Mouse (Mus musculus) midbrain, embryonic 16.5 days (tissue): Measurements from ENCODE around the gene Pfkfb4. TPM values are rescaled to one million over a fixed set of nuclear protein-coding genes. Genes with fewer than 3 reads are reported as not detected.
A peak's percentile ranks its signal among the peaks of the same experiment; 100 is the strongest.

Experiments
- ATAC-seq: fragments of 200-750 bp; cut with Nextera tagmentation; 2 replicates; pipeline ENCODE4 v1.8.0; 2017; ENCODE audit warnings: moderate TSS enrichment
- H3K27ac ChIP-seq: fragments of 300-500 bp; sonication (generic); 2 replicates; pipeline ENCODE4 v1.5.1; 2014; ENCODE audit warnings: mild to moderate bottlenecking, low read length, mixed read lengths
- H3K27me3 ChIP-seq: fragments of 300-500 bp; sonication (generic); 2 replicates; pipeline ENCODE4 v1.6.1; 2014; ENCODE audit warnings: low read depth, low read length, mixed read lengths; ENCODE audit not compliant: control insufficient read depth, insufficient read depth
- H3K36me3 ChIP-seq: fragments of 300-500 bp; sonication (generic); 2 replicates; pipeline ENCODE4 v1.6.1; 2014; ENCODE audit warnings: mild to moderate bottlenecking, low read length, moderate library complexity, mixed read lengths; ENCODE audit not compliant: control insufficient read depth, insufficient read depth
- H3K4me1 ChIP-seq: fragments of 300-500 bp; sonication (generic); 2 replicates; pipeline ENCODE4 v1.6.1; 2014; ENCODE audit warnings: mild to moderate bottlenecking, low read length, mixed read lengths; ENCODE audit not compliant: control insufficient read depth, insufficient read depth
- H3K4me2 ChIP-seq: fragments of 300-500 bp; sonication (generic); 2 replicates; pipeline ENCODE4 v1.6.1; 2014; ENCODE audit warnings: mild to moderate bottlenecking, low read length, mixed read lengths
- H3K4me3 ChIP-seq: fragments of 300-500 bp; sonication (generic); 2 replicates; pipeline ENCODE4 v1.5.1; 2014; ENCODE audit warnings: low read depth, mild to moderate bottlenecking, low read length, moderate library complexity, mixed read lengths
- H3K9ac ChIP-seq: fragments of 300-500 bp; sonication (generic); 2 replicates; pipeline ENCODE4 v1.6.1; 2014; ENCODE audit warnings: low read depth, low read length, mixed read lengths
- H3K9me3 ChIP-seq: fragments of 300-500 bp; sonication (generic); replicated peaks from 2 replicates; pipeline ENCODE4 v1.6.1; 2014; ENCODE audit warnings: mild to moderate bottlenecking, low read length, mixed read lengths; ENCODE audit not compliant: control insufficient read depth, poor library complexity, severe bottlenecking
- WGBS: fragments of 180-500 bp; shearing (Covaris S2); extraction: QIAGEN DNeasy Blood & Tissue Kit; methylation state at CpG from one replicate; pipeline ENCODE4 v1.1.7; 2014; 5-methylcytosine and 5-hydroxymethylcytosine counted together
- polyA plus RNA-seq: library from polyadenylated mRNA; unstranded; fragments of >200 nt; fragmentation: Nextera tagmentation; extraction: Ambion mirVana; gene quantifications from 2 replicates; pipeline ENCODE4 v1.2.1, GENCODE M21; 2015

The Pfkfb4 gene
- polyA plus RNA-seq, 1 experiment from 2014 or later: 31.9 TPM

DNA sequence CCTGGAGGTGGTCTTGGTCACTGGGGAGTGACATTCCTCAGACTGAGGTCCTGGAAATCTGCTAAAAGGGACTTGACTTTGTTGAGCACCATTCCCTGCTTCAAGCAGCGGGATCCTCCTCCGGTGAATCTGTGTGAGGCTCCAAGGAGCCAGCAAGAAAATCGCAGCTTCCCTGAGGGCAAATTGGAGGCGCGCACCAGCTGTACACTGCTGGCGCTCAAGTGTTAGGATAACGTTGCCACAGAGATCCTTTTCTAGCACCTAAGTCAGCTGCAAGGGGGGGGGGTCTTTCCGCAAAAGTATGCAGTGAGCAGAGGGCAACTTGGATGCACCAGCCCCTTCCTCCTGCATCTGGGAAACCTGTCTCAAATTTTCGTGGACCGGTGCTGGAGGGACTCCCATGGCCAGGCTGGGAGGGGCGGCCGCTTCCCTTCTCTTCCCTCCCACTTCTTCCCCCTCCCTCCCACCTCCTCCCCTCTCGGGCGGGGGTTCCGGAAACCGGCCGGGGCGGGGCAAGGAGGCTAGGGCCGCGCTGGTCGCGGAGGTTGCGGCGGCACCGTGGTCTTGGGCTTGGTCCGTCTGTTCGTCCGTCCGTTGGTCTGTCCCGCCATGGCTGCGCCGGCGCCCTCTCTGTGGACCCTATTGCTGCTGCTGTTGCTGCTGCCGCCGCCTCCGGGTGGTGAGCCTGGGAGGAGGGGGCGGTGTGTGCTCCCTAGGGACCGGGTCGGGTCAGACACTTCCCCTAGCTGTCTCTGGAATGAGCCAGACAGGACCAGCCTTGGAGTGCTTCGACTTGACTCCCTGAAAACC, 46.7 kb downstream of the Pfkfb4 start, which contains the start of gene Shisa5:
Gene Shisa5 (plus strand): TSS at position 480 of the 810 bp plus-strand sequence.
- under 1% methylated on average over 24 of the region's 40 CpGs for WGBS
- Histone ChIP-seq H3K36me3 (no peaks in the 10 kb centered on the region), H3K9ac (peak within 1 kb of the TSS; percentile 68), H3K27me3 (no peaks in the 10 kb centered on the region), H3K4me1 (0 out of 2 replicates have a peak, but pooled peaks cover 6% of the 10 kb centered on the region), H3K9me3 (no peaks in the 10 kb centered on the region), H3K27ac (no peak within 1 kb of the TSS), H3K4me2 (peak within 1 kb of the TSS; percentile 84), H3K4me3 (peak within 1 kb of the TSS; percentile 56)
- peak; percentile 82 for ATAC-seq

- Histone ChIP-seq H3K9ac (peak overlapping the region; percentile 68), H3K4me1 (0 out of 2 replicates have a peak, but pooled peaks cover 6% of the 10 kb centered on the region), H3K4me3 (peak overlapping the region; percentile 56), H3K27me3 (no peaks in the 10 kb centered on the region), H3K4me2 (peak overlapping the region; percentile 84), H3K27ac (no peak overlapping the region), H3K36me3 (no peaks in the 10 kb centered on the region), H3K9me3 (no peaks in the 10 kb centered on the region)
- 22% methylated on average over 8 of the region's 8 CpGs for WGBS
- ATAC-seq: 0 out of 2 replicates have a peak, but pooled peaks have one; percentile 11
Observed at GRCm38 (mm10) chr9:109038901-109039364, 47.4 kb downstream of the Pfkfb4 start.

GRCm38 (mm10) chr9:109039681-109040080, 48.1 kb downstream of the Pfkfb4 start:
- WGBS: 83% methylated on average over 4 of the region's 4 CpGs
- H3K36me3 ChIP-seq: no peaks in the 10 kb centered on the region
- H3K9me3 ChIP-seq: no peaks in the 10 kb centered on the region
- no peak overlapping the region for H3K27ac ChIP-seq
- ATAC-seq: no peak
- no peaks in the 10 kb centered on the region for H3K27me3 ChIP-seq
- 0 out of 2 replicates have a peak, but pooled peaks cover 6% of the 10 kb centered on the region for H3K4me1 ChIP-seq
- H3K9ac ChIP-seq: 0 out of 2 replicates have a peak overlapping the region, but pooled peaks have one; percentile 7
- no peak overlapping the region for H3K4me3 ChIP-seq
- H3K4me2 ChIP-seq: no peak overlapping the region

DNA sequence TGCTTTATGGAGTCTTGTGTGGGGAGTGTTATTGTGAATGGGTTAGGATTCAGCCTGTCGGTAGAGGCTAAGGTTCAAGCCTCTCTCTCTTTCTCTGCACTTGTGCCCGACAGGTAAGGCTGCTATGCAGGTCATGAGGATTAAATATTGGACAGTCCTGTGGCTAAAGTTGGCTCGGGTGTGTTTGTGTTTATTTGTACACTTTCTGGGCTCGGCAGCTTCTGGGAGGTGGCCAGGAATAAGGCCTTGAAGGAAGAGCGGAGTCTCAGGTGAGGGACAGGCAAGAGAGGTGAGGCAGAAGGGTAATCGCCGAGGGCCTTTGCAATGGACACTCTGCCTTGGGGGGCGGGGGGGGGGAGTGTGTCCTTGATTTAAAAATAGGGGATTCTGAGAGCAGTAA, 48.6 kb downstream of the Pfkfb4 start:
- no peak for ATAC-seq
- Histone ChIP-seq H3K4me2 (no peak overlapping the region), H3K4me3 (no peak overlapping the region), H3K9ac (no peak overlapping the region), H3K27ac (no peak overlapping the region), H3K4me1 (0 out of 2 replicates have a peak, but pooled peaks cover 6% of the 10 kb centered on the region), H3K27me3 (no peaks in the 10 kb centered on the region), H3K36me3 (no peaks in the 10 kb centered on the region), H3K9me3 (no peaks in the 10 kb centered on the region)
- WGBS: 85% methylated on average over 8 of the region's 8 CpGs

DNA sequence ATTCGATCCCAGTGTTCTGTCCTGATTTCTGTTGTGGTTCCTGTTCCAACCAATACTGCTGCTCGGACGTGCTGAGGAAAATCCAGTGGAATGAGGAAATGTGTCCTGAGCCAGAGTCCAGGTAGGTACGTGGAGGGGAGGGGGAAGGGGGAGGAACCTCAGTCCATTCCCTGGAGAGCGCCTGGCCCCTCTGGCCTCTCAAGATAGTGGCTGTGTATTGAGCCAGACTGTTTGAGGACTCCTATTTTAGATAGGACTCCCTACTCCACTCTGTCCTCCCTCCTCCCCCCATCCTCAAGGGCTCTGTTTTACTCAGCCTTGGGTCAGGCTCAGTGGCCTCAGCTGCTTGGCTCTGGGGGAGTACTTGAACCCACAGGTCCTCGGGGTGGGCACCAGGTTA, 49.3 kb downstream of the Pfkfb4 start:
- H3K9ac ChIP-seq: no peak overlapping the region
- 79% methylated on average over 6 of the region's 6 CpGs for WGBS
- H3K27me3 ChIP-seq: no peaks in the 10 kb centered on the region
- no peak overlapping the region for H3K4me3 ChIP-seq
- H3K4me1 ChIP-seq: 0 out of 2 replicates have a peak, but pooled peaks cover 6% of the 10 kb centered on the region
- H3K36me3 ChIP-seq: no peaks in the 10 kb centered on the region
- no peak overlapping the region for H3K27ac ChIP-seq
- ATAC-seq: no peak
- no peaks in the 10 kb centered on the region for H3K9me3 ChIP-seq
- H3K4me2 ChIP-seq: no peak overlapping the region

GRCm38 (mm10) chr9:109041351-109041750, 49.8 kb downstream of the Pfkfb4 start:
- no peak overlapping the region for H3K4me3 ChIP-seq
- no peak overlapping the region for H3K4me2 ChIP-seq
- H3K4me1 ChIP-seq: 0 out of 2 replicates have a peak, but pooled peaks cover 6% of the 10 kb centered on the region
- no peak overlapping the region for H3K27ac ChIP-seq
- no peaks in the 10 kb centered on the region for H3K27me3 ChIP-seq
- no peak overlapping the region for H3K9ac ChIP-seq
- WGBS: 68% methylated on average over 7 of the region's 7 CpGs
- H3K9me3 ChIP-seq: no peaks in the 10 kb centered on the region
- no peaks in the 10 kb centered on the region for H3K36me3 ChIP-seq
- ATAC-seq: no peak

- H3K4me1 ChIP-seq: no peaks in the 10 kb centered on the region
- no peak overlapping the region for H3K4me3 ChIP-seq
- no peaks in the 10 kb centered on the region for H3K9me3 ChIP-seq
- ATAC-seq: no peak
- no peak overlapping the region for H3K9ac ChIP-seq
- 33% methylated on average over 5 of the region's 5 CpGs for WGBS
- H3K4me2 ChIP-seq: no peak overlapping the region
- H3K36me3 ChIP-seq: no peaks in the 10 kb centered on the region
- no peaks in the 10 kb centered on the region for H3K27me3 ChIP-seq
- no peak overlapping the region for H3K27ac ChIP-seq
Observed at GRCm38 (mm10) chr9:109046306-109046705, 54.7 kb downstream of the Pfkfb4 start.

DNA sequence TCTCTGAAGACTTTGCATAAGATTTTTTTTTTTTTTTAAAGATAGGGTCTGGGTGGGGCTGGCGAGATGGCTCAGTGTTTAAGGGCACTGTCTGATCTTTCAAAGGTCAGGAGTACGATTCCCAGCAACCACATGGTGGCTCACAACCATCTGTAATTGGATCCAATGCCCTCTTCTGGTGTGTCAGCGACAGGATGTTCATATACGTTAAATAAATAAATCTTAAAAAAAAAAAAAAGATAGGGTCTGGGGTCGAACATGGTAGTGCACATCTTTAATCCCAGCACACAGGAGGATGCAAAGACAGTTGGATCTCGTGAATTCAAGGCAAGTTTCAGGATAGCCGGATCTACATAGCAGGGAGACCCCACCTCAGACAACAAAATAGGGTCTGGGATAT, 57.7 kb downstream of the Pfkfb4 start:
- ATAC-seq: no peak
- no peak overlapping the region for H3K4me3 ChIP-seq
- 88% methylated on average over 7 of the region's 7 CpGs for WGBS
- H3K27me3 ChIP-seq: no peaks in the 10 kb centered on the region
- H3K4me1 ChIP-seq: no peaks in the 10 kb centered on the region
- H3K9ac ChIP-seq: no peak overlapping the region
- H3K27ac ChIP-seq: no peak overlapping the region
- H3K4me2 ChIP-seq: no peak overlapping the region
- no peaks in the 10 kb centered on the region for H3K36me3 ChIP-seq
- no peaks in the 10 kb centered on the region for H3K9me3 ChIP-seq

- H3K27ac ChIP-seq: no peak overlapping the region
- no peaks in the 10 kb centered on the region for H3K27me3 ChIP-seq
- WGBS: 78% methylated on average over 9 of the region's 9 CpGs
- no peaks in the 10 kb centered on the region for H3K9me3 ChIP-seq
- no peak overlapping the region for H3K4me3 ChIP-seq
- 0 out of 2 replicates have a peak, but pooled peaks cover 2% of the 10 kb centered on the region for H3K4me1 ChIP-seq
- no peak overlapping the region for H3K9ac ChIP-seq
- ATAC-seq: no peak
- no peak overlapping the region for H3K4me2 ChIP-seq
- no peaks in the 10 kb centered on the region for H3K36me3 ChIP-seq
Observed at GRCm38 (mm10) chr9:109049996-109050673, 58.6 kb downstream of the Pfkfb4 start.
